Mouse (Mus musculus) kidney, postnatal 4 days (tissue): Measurements from ENCODE around the gene Gm11758.
"Not testable (repeated sequence)": the region's sequence is repeated elsewhere in the genome, so short reads cannot be mapped to it uniquely, and the experiment has no call there.

Source experiments
- DNase-seq, 2 experiments: peaks; one replicate each; pipeline ENCODE4 v3.0.0; 2021; ENCODE audit warnings: mixed read lengths in 2 of 2

Gene Gm11758

GRCm38 (mm10) chr4:73876166-73876565 lies at the start of gene Gm11758:
Gene Gm11758, minus strand, starts transcription at chr4:73876266.
- not testable (repeated sequence) for DNase-seq

GRCm38 (mm10) chr4:73920660-73921059 lies 44.6 kb upstream of the Gm11758 start, which contains the start of gene Gm11756:
Gene Gm11756, minus strand, starts transcription at chr4:73920760.
- DNase-seq: not testable (repeated sequence)

DNA sequence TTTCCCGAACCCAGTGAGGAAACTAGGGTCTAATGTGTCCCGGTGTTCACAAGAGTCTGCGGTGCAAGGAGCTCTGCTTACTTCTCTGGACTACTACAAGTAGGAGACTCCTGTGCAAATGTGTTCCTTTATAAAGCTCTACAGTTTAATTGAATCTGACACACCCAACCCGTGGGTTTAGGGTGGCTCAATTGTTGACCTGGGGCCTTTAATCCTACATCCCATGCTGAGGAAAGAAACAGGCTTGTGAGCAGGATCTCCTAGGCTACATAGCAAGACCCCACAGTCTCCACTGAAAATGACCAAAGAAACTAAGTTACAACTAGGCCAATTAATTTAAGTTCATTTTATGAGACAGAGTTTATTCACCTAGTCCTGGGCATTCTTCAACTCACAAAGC lies 29.8 kb upstream of the Gm11758 start, which contains the start of gene Gm13871:
Gene Gm13871 (minus strand): TSS at position 101 of the 400 bp plus-strand sequence.
- DNase-seq: not testable (repeated sequence)

DNA sequence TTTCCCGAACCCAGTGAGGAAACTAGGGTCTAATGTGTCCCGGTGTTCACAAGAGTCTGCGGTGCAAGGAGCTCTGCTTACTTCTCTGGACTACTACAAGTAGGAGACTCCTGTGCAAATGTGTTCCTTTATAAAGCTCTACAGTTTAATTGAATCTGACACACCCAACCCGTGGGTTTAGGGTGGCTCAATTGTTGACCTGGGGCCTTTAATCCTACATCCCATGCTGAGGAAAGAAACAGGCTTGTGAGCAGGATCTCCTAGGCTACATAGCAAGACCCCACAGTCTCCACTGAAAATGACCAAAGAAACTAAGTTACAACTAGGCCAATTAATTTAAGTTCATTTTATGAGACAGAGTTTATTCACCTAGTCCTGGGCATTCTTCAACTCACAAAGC lies 14.9 kb upstream of the Gm11758 start, which contains the start of gene Gm11757:
Gene Gm11757 (minus strand): TSS at position 101 of the 400 bp plus-strand sequence.
- DNase-seq: not testable (repeated sequence)

- DNase-seq: no peak
Observed at GRCm38 (mm10) chr4:73826587-73826986, 49.5 kb downstream of the Gm11758 start.
